Mouse (Mus musculus) thymus, adult 2 months (tissue): Measurements from ENCODE around the gene Engase.

ENCODE experiments used
- CTCF ChIP-seq: fragments of 200-500 bp; IDR thresholded peaks from 2 replicates; pipeline ENCODE4 v1.5.1; 2012; ENCODE audit warnings: mild to moderate bottlenecking, control low read depth, low read length, moderate library complexity, borderline replicate concordance; ENCODE audit not compliant: control insufficient read depth, poor library complexity, insufficient read depth; ENCODE audit errors: extremely low read depth
- POLR2A ChIP-seq: fragments of 200-500 bp; IDR thresholded peaks from 2 replicates; pipeline ENCODE4 v1.6.1; 2012; ENCODE audit warnings: mild to moderate bottlenecking, low read length, control low read depth, moderate library complexity; ENCODE audit not compliant: control insufficient read depth, poor library complexity, insufficient read depth; ENCODE audit errors: extremely low read depth

GRCm38 (mm10) chr11:118485338-118485737 is 8.7 kb downstream of the Engase start:
- TF ChIP-seq CTCF (no peak), POLR2A (no peak)
